Mouse (Mus musculus) cerebellum, adult 2 months (tissue): ENCODE data around the gene Myh1.

ENCODE experiments used
- CTCF ChIP-seq: fragments of 200-500 bp; IDR thresholded peaks from 2 replicates; pipeline ENCODE4 v1.5.1; 2011; ENCODE audit warnings: low read depth, mild to moderate bottlenecking, control low read depth, low read length, moderate library complexity, borderline replicate concordance; ENCODE audit not compliant: insufficient read depth
- POLR2A ChIP-seq: fragments of 200-500 bp; IDR thresholded peaks from 2 replicates; pipeline ENCODE4 v1.6.1; 2011; ENCODE audit warnings: low read length, control low read depth, borderline replicate concordance; ENCODE audit not compliant: insufficient read depth

DNA sequence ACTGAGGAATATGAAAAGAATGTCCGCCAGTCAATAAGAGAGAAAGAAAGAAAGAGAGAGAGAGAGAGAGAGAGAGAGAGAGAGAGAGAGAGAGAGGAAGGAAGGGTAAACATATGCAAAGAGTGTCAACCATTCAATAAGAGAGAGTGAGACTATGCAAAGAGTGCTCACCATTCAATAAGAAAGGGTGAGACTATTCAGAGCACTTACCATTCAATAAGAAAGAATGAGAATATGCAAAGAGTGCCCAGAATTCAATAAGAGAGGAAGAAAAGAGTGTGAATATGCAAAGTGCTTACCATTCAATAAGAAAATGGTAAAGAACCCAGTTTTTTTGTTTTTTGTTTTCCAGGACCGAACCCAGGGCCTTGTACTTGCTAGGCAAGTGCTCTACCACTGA, 49.6 kb upstream of the Myh1 start:
- TF ChIP-seq POLR2A (no peak), CTCF (no peak)
